Mouse (Mus musculus): ENCODE measurements around the gene Rere. TPM values are rescaled to one million over a fixed set of nuclear protein-coding genes. Genes with fewer than 3 reads are reported as not detected.

Gene Rere
- polyA plus RNA-seq, 1 experiment, result 3.5 TPM

DNA sequence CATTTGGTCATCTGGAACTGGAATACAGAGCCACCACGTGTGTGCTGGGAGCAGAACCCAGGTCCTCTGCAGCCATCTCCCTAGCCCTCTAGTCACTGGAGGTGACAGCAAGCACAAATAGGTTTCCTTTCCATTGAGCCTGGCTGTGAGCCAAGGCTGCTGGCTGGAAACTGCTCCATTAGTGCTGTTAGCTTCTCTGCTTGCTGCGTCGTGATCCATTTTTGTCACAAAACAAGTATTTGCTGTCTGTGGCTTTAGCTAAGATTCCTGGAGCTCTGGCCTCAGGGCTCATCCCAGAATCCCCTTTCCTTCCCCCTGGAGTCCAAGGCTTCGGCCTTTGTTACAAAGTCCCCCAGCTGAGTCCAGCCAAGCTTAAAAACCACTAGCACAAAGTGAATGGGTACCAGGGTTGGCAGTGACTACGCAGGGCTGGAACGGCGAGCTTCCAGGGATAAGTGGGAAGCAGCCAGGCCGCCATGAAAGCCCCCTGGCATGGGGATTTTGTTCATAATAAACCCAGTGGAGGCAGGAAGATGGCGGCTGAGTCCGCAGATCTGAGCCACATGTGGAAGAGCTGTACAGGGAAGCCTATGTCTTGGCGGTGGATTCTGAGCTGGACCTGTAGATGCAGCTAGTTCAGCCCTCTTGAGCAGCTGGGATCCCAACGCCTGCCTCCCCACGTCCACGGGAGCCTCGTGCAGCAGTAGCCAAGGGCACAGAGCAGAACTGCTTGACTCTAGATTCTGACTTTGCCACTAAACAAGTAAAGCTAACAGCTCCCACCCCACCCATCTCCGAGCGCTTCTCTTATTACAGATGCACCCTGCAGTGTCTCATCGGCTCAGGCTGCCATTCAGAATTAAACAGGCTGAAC is 30.7 kb upstream of the Rere start:
- Histone ChIP-seq H3K4me1 (ENCODE audit: control insufficient read depth) (peaks cover 5% of the 10 kb centered on the region), H3K4me3 (replicated peaks) (no peak overlapping the region), H3K36me3 (ENCODE audit: control insufficient read depth) (peaks cover 50% of the 10 kb centered on the region), H3K9me3 (ENCODE audit: control insufficient read depth, low read length) (no peaks in the 10 kb centered on the region), H3K27me3 (ENCODE audit: control insufficient read depth) (no peaks in the 10 kb centered on the region)
- TF ChIP-seq GATA1 (IDR thresholded peaks at IDR 0.05; ENCODE audit: low read length) (no peak), TAL1 (IDR thresholded peaks at IDR 0.05; ENCODE audit: low read length) (no peak)

DNA sequence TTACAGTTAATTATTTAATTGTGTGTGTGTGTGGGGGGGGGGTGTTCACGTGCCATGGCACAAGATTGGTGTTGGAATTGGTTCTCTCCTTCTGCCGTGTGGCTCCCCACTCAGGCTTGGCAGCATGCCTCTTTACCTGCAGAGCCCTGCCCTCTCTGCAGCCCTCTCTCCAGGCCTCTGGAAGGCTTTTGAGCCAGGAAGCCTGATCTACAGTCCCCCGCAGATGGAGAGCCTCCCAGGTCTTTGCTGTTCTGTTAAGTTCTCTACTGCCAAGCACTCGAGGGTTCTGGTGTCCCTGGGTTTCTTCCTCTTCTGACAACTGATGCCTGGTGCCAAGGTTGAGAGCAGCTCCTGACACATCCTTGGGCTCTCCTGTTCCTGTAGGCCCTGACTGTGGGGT is 27.0 kb upstream of the Rere start:
- no peak overlapping the region for H3K4me3 ChIP-seq (replicated peaks)

DNA sequence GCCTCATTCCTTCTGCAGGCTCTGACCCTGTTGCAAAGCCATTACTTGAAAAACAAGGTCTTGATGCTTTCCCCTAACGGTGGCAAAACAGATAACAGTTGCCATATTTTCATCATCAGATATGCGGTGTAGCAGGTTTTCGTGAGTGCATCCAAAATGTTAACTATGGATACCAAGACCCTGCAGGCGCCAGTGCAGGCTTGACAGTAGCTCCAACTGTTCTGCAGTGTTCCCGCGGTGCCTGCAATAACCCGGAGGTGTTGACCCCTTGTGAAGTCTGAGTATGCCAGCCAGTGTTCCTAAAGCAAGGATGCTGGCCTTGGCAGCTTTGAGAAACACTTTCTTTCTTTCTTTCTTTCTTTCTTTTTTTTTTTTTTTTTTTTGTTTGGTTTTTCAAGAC is 26.3 kb upstream of the Rere start:
- Histone ChIP-seq H3K4me3 (replicated peaks) (no peak overlapping the region), H3K9me3 (ENCODE audit: control insufficient read depth, low read length) (no peaks in the 10 kb centered on the region), H3K4me1 (ENCODE audit: control insufficient read depth) (peaks cover 4% of the 10 kb centered on the region; the same call in 1 of the 2 replicates), H3K27me3 (ENCODE audit: control insufficient read depth) (no peaks in the 10 kb centered on the region), H3K36me3 (ENCODE audit: control insufficient read depth) (peaks cover 9% of the 10 kb centered on the region)
- TF ChIP-seq TAL1 (IDR thresholded peaks at IDR 0.05; ENCODE audit: low read length) (no peak), GATA1 (IDR thresholded peaks at IDR 0.05; ENCODE audit: low read length) (no peak)

More for the DNA sequence above, 27.0 kb upstream of the Rere start:
- peaks cover 4% of the 10 kb centered on the region; the same call in 1 of the 2 replicates for H3K4me1 ChIP-seq (ENCODE audit: control insufficient read depth)
- no peaks in the 10 kb centered on the region for H3K9me3 ChIP-seq (ENCODE audit: control insufficient read depth, low read length)
- no peak for TF ChIP-seq GATA1 (IDR thresholded peaks at IDR 0.05; ENCODE audit: low read length)
- H3K27me3 ChIP-seq (ENCODE audit: control insufficient read depth), result no peaks in the 10 kb centered on the region
- peaks cover 15% of the 10 kb centered on the region for H3K36me3 ChIP-seq (ENCODE audit: control insufficient read depth)

DNA sequence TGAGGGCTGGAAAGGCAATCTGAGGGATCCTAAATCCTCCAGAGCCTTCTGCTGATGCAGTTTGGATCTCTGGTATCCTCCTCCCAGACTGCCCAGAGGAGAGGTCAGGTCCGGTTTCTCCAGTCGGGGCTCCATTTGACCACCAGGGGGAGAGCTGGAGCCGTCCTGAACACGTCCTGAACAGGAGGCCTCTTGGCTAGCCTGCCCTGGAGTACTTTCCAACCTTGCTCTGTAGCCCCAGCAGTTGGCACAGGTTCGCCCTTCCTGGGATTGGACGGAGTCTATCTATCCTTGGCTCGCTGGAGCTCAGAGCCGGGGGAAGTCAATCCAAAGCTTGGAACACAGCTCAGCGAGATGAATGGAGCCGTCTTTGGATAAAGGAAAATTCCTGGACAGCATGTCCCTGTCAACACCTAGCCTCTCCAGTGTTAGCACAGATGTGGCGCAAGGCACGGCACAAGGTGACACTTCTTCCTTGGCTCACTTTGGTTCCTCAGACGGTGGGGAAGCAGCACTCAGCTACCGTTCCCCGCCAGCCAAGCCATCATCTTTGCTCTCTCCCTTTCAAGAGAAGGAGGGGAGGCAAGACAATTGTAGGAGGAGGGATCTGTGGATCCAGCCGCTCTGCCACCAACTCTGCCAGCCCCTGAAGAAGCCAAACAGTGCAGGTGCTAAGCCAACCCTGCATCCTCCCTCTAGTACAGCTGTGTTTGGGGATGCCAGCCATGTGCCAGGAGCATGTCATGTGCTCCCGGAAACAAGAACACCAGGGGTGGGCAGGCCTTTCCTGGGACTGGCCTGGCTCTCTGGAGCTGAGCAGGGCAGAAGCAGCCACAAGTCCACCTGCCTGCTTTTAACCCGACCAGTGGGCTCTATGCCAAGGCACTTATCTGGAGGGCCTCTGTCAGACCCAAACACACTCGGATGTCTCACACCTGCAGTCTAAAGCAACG is 23.9 kb upstream of the Rere start:
- Histone ChIP-seq H3K9me3 (ENCODE audit: control insufficient read depth, low read length) (no peaks in the 10 kb centered on the region), H3K4me3 (replicated peaks) (no peak overlapping the region), H3K36me3 (ENCODE audit: control insufficient read depth) (no peaks in the 10 kb centered on the region), H3K27me3 (ENCODE audit: control insufficient read depth) (no peaks in the 10 kb centered on the region), H3K4me1 (ENCODE audit: control insufficient read depth) (peaks cover 4% of the 10 kb centered on the region; the same call in 1 of the 2 replicates)
- TF ChIP-seq TAL1 (IDR thresholded peaks at IDR 0.05; ENCODE audit: low read length) (no peak), GATA1 (IDR thresholded peaks at IDR 0.05; ENCODE audit: low read length) (no peak)

DNA sequence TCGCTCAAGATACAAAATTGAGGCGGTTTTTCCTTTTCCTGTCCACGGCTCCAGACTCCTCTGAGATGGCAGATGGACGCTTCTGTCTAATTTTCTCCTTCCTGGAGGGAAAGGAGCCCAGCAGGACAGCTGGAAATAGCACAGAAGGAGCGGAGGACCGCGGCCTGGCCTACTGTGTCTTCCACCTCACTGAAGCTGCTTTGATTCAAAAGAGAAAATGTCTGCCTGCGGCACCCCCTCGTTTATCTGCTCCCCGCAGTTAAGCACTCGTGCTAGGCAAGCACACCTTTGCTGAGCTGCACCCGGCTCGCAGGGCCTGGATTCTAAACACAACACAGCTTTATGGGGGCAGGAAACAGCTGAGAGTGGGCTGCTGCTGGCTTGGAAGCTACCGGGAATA is 23.1 kb upstream of the Rere start:
- Histone ChIP-seq H3K4me3 (replicated peaks) (no peak overlapping the region), H3K36me3 (ENCODE audit: control insufficient read depth) (no peaks in the 10 kb centered on the region), H3K27me3 (ENCODE audit: control insufficient read depth) (no peaks in the 10 kb centered on the region), H3K4me1 (ENCODE audit: control insufficient read depth) (peaks cover 4% of the 10 kb centered on the region; the same call in 1 of the 2 replicates), H3K9me3 (ENCODE audit: control insufficient read depth, low read length) (peaks cover 1% of the 10 kb centered on the region; the same call in 1 of the 2 replicates)
- TF ChIP-seq TAL1 (IDR thresholded peaks at IDR 0.05; ENCODE audit: low read length) (no peak), GATA1 (IDR thresholded peaks at IDR 0.05; ENCODE audit: low read length) (no peak)

DNA sequence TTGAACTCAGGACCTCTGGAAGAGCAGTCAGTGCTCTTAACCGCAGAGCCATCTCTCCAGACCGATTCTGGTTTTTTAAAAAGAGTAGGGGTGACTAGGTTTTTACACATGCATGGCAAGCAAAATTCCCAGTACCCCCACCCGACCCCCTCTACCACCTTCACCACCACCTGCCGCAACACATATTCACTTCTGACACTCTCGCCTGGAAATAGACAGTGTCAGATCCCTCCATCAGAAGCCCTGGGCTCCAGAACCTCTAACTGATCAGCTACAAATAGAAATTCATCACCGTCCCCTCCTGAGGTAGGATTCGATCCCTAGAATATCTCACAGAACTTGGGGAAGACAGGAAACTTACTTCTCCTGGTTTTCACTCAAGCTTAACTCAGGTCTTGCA is 21.9 kb upstream of the Rere start:
- Histone ChIP-seq H3K9me3 (ENCODE audit: control insufficient read depth, low read length) (peaks cover 3% of the 10 kb centered on the region; the same call in 1 of the 2 replicates), H3K27me3 (ENCODE audit: control insufficient read depth) (no peaks in the 10 kb centered on the region), H3K36me3 (ENCODE audit: control insufficient read depth) (no peaks in the 10 kb centered on the region), H3K4me3 (replicated peaks) (no peak overlapping the region), H3K4me1 (ENCODE audit: control insufficient read depth) (peaks cover 4% of the 10 kb centered on the region; the same call in 1 of the 2 replicates)
- TF ChIP-seq TAL1 (IDR thresholded peaks at IDR 0.05; ENCODE audit: low read length) (no peak), GATA1 (IDR thresholded peaks at IDR 0.05; ENCODE audit: low read length) (no peak)

DNA sequence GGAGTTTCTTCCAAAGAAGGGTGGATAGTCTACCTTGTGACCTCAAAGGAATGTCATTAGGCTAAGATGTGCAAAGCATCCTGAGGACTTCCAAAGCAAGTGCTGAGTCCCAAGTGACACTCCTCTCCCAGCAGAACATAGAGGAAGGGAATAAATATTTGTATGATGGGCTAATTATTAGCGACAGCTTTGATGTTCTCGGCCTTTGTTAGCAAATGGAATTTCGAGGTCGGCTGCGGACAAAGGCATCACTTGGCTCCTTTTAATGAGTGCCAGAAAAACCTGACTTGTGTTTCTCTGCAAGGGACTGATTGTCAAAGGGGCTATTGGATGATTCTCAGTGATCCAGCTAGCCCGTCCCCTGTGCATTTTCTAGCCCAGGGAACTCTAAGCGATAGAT is 21.3 kb upstream of the Rere start:
- Histone ChIP-seq H3K4me1 (ENCODE audit: control insufficient read depth) (peaks cover 4% of the 10 kb centered on the region; the same call in 1 of the 2 replicates), H3K36me3 (ENCODE audit: control insufficient read depth) (no peaks in the 10 kb centered on the region), H3K9me3 (ENCODE audit: control insufficient read depth, low read length) (peaks cover 3% of the 10 kb centered on the region; the same call in 1 of the 2 replicates), H3K4me3 (replicated peaks) (no peak overlapping the region), H3K27me3 (ENCODE audit: control insufficient read depth) (no peaks in the 10 kb centered on the region)
- TF ChIP-seq GATA1 (IDR thresholded peaks at IDR 0.05; ENCODE audit: low read length), result no peak
- TF ChIP-seq TAL1 (IDR thresholded peaks at IDR 0.05; ENCODE audit: low read length), result no peak

DNA sequence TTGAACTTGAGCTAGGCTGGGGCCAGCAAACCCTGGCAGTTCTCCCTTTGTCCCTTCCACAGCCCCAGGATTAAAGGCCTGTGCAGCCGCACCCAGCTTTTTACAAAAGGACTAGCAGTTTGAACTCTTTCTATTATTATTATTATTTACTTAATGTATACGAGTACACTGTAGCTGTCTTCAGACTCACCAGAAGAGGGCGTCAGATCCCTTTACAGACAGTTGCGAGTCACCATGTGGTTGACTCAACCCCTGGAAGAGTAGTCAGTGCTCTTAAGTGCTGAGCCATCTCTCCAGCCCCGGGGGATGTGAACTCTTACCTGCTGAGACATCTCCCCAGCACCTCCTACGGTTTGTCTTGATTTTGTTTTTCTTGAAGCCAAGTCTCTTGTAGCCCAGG is 20.7 kb upstream of the Rere start:
- Histone ChIP-seq H3K9me3 (ENCODE audit: control insufficient read depth, low read length) (peaks cover 3% of the 10 kb centered on the region; the same call in 1 of the 2 replicates), H3K27me3 (ENCODE audit: control insufficient read depth) (no peaks in the 10 kb centered on the region), H3K4me3 (replicated peaks) (no peak overlapping the region), H3K4me1 (ENCODE audit: control insufficient read depth) (peaks cover 4% of the 10 kb centered on the region; the same call in 1 of the 2 replicates), H3K36me3 (ENCODE audit: control insufficient read depth) (no peaks in the 10 kb centered on the region)
- TF ChIP-seq GATA1 (IDR thresholded peaks at IDR 0.05; ENCODE audit: low read length) (no peak), TAL1 (IDR thresholded peaks at IDR 0.05; ENCODE audit: low read length) (no peak)

All from erythroblast, embryonic 14.5 days (primary cell).